Mouse (Mus musculus) ES-E14 (cell line): Measurements from ENCODE around the gene L1td1.

Source experiments
- HCFC1 ChIP-seq: IDR thresholded peaks from 2 replicates; pipeline ENCODE4 v1.6.1; 2012; ENCODE audit warnings: low read length, inconsistent platforms, borderline replicate concordance; ENCODE audit not compliant: insufficient read depth
- ZC3H11A ChIP-seq: IDR thresholded peaks from 2 replicates; pipeline ENCODE4 v1.6.1; 2012; ENCODE audit warnings: low read depth, mild to moderate bottlenecking, inconsistent platforms, low read length, borderline replicate concordance

GRCm38 (mm10) chr4:98758872-98759518, 32.5 kb downstream of the L1td1 start:
- TF ChIP-seq HCFC1 (no peak), ZC3H11A (no peak)
